Mouse (Mus musculus): ENCODE data around the gene Traf6. TPM values are rescaled to one million over a fixed set of nuclear protein-coding genes. Genes with fewer than 3 reads are reported as not detected.

The Traf6 gene
- total and polyA plus RNA-seq, 3 experiments, result 10.5 to 16.8 (median 14.0) TPM

- TF ChIP-seq CHD1 (IDR thresholded peaks at IDR 0.05; ENCODE audit: low read depth, low read length) (no peak), BHLHE40 (IDR thresholded peaks at IDR 0.05; ENCODE audit: low read depth, low read length) (no peak), RAD21 (IDR thresholded peaks at IDR 0.05; ENCODE audit: low read depth, low read length) (no peak), MYC (IDR thresholded peaks at IDR 0.05; ENCODE audit: low read depth, low read length) (no peak), TBP (conservative IDR thresholded peaks at IDR 0.05; ENCODE audit: low read depth, low read length) (no peak), MEF2A (IDR thresholded peaks at IDR 0.05; ENCODE audit: borderline replicate concordance, low read depth, low read length) (no peak), USF1 (IDR thresholded peaks at IDR 0.05; ENCODE audit: low read depth, low read length) (no peak), POLR2AphosphoS2 (IDR thresholded peaks at IDR 0.05; ENCODE audit: low read depth, low read length) (no peak), ZKSCAN1 (IDR thresholded peaks at IDR 0.05; ENCODE audit: borderline replicate concordance, low read depth, low read length) (no peak), CTCF (conservative IDR thresholded peaks at IDR 0.05 in 1 of 2, IDR thresholded peaks at IDR 0.05 in 1 of 2; ENCODE audit: low read depth in 2 of 2, low read length in 2 of 2) (no peak), ZNF384 (IDR thresholded peaks at IDR 0.05; ENCODE audit: low read depth, low read length) (no peak), SMC3 (IDR thresholded peaks at IDR 0.05; ENCODE audit: low read depth, low read length) (no peak), MAZ (IDR thresholded peaks at IDR 0.05; ENCODE audit: low read depth, low read length) (no peak), JUND (conservative IDR thresholded peaks at IDR 0.05; ENCODE audit: low read depth, low read length) (no peak), KAT2A (IDR thresholded peaks at IDR 0.05; ENCODE audit: insufficient replicate concordance, low read length) (no peak), ETS1 (conservative IDR thresholded peaks at IDR 0.05; ENCODE audit: low read depth, low read length) (no peak), RCOR1 (conservative IDR thresholded peaks at IDR 0.05; ENCODE audit: low read depth, low read length) (no peak), CHD2 (IDR thresholded peaks at IDR 0.05; ENCODE audit: low read length) (no peak)
- Histone ChIP-seq H3K4me2 (ENCODE audit: insufficient read depth, low read depth, poor library complexity, severe bottlenecking) (no peak overlapping the region), H3K27ac (ENCODE audit: insufficient read depth, low read depth) (no peak overlapping the region), H3K79me2 (replicated peaks; ENCODE audit: control insufficient read depth, extremely low read depth, insufficient read depth, poor library complexity, severe bottlenecking) (peaks cover 3% of the 10 kb centered on the region; the same call in 1 of the 2 replicates), H3K36me3 (replicated peaks in 1 of 2; ENCODE audit: control insufficient read depth in 1 of 2, insufficient read depth in 1 of 2, low read length in 1 of 2) (peaks cover 53 to 85% of the 10 kb centered on the region in 2 experiments), H3K4me3 (replicated peaks in 1 of 3; ENCODE audit: low read depth in 2 of 3, low read length in 2 of 3, poor library complexity in 1 of 3) (no peak overlapping the region), H3K4me1 (ENCODE audit: control insufficient read depth in 1 of 2, insufficient read depth in 2 of 2) (no peaks in the 10 kb centered on the region), H3K27me3 (replicated peaks) (no peaks in the 10 kb centered on the region), H3K9me3 (replicated peaks; ENCODE audit: low read length) (no peaks in the 10 kb centered on the region), H3K9ac (ENCODE audit: insufficient read depth, low read depth) (no peak overlapping the region)
- DNase-seq (ENCODE audit: extremely low read depth), result no peak
- in situ Hi-C loops (cut with MboI; ENCODE audit: low pct_ligation_motif_present, low pct_unique_long_range_greater_than_20kb, low sequenced_read_pairs), result no loop called here
- dilution Hi-C loops (cut with MboI; ENCODE audit: extremely low pct_ligation_motif_present, extremely low pct_unique_long_range_greater_than_20kb, low sequenced_read_pairs), result no loop called here
Measured at GRCm38 (mm10) chr2:101688011-101688410, 9.8 kb downstream of the Traf6 start.

DNA sequence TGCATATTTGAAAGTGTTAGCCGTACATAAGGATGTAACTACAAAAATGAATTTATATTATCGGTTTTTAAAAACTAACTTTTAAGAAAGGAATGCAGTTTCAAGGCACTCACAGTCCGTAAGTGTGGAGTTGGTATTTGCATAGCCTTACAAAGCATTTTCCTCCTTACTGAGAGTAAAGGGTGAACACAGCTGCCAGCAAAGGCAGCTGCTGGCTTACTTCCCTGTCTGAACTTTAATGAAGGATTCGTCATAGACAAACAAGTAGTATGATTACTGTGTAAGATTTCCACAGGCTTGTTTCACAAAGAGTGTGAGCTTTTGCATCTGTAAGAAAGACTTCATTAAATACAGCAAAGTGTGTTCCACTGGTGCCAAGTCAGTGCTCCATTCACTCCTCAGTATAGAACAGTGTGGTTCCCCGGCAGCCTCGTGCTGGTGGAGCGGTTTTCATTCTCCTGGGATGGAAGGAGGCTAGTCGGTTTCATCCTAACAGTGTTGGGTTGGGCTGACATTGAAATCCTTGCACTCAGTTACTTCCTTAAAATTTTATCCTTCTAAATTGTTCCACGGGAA lies 12.1 kb downstream of the Traf6 start:
- Histone ChIP-seq H3K27me3 (replicated peaks) (no peaks in the 10 kb centered on the region), H3K4me2 (ENCODE audit: insufficient read depth, low read depth, poor library complexity, severe bottlenecking) (no peak overlapping the region), H3K4me1 (ENCODE audit: control insufficient read depth in 1 of 2, insufficient read depth in 2 of 2) (no peaks in the 10 kb centered on the region), H3K36me3 (replicated peaks in 1 of 2; ENCODE audit: control insufficient read depth in 1 of 2, insufficient read depth in 1 of 2, low read length in 1 of 2) (peaks cover 53 to 84% of the 10 kb centered on the region in 2 experiments), H3K9me3 (replicated peaks; ENCODE audit: low read length) (no peaks in the 10 kb centered on the region), H3K9ac (ENCODE audit: insufficient read depth, low read depth) (no peak overlapping the region), H3K27ac (ENCODE audit: insufficient read depth, low read depth) (no peak overlapping the region), H3K79me2 (replicated peaks; ENCODE audit: control insufficient read depth, extremely low read depth, insufficient read depth, poor library complexity, severe bottlenecking) (no peaks in the 10 kb centered on the region), H3K4me3 (replicated peaks in 1 of 3; ENCODE audit: low read depth in 2 of 3, low read length in 2 of 3, poor library complexity in 1 of 3) (no peak overlapping the region)
- no peak for TF ChIP-seq MEF2A (IDR thresholded peaks at IDR 0.05; ENCODE audit: borderline replicate concordance, low read depth, low read length)
- no peak for TF ChIP-seq E2F4 (IDR thresholded peaks at IDR 0.05; ENCODE audit: insufficient replicate concordance, low read depth, low read length)
- TF ChIP-seq MXI1 (IDR thresholded peaks at IDR 0.05; ENCODE audit: low read depth, low read length), result no peak
- TF ChIP-seq CHD2 (IDR thresholded peaks at IDR 0.05; ENCODE audit: low read length), result no peak
- dilution Hi-C loops (cut with MboI; ENCODE audit: extremely low pct_ligation_motif_present, extremely low pct_unique_long_range_greater_than_20kb, low sequenced_read_pairs), result no loop called here
- in situ Hi-C loops (cut with MboI; ENCODE audit: low pct_ligation_motif_present, low pct_unique_long_range_greater_than_20kb, low sequenced_read_pairs), result no loop called here
- no peak for DNase-seq (ENCODE audit: extremely low read depth)
